Mouse (Mus musculus) gastrocnemius, postnatal 10 days (tissue): ENCODE data around the gene Myo1b. TPM values are rescaled to one million over a fixed set of nuclear protein-coding genes. Genes with fewer than 3 reads are reported as not detected.

Experiments
- DNase-seq: peaks from one replicate; pipeline ENCODE4 v3.0.0; 2021; ENCODE audit warnings: mixed read lengths
- long read RNA-seq, 2 experiments: library from polyadenylated mRNA; stranded (forward); transcript quantifications; one replicate each; pipeline ENCODE4 v2.0.0; 2021
- total RNA-seq, 2 experiments: library from RNA; stranded (reverse); gene quantifications; 2 replicates each; pipeline ENCODE4 v1.2.3; 2021

The Myo1b gene
- 10 to 100 TPM; 32.1 to 50.0 TPM for total RNA-seq
- long read RNA-seq, experiment 1, full-length matches to known transcripts = 53 of 77 reads
- long read RNA-seq, experiment 1, partial matches to known transcripts = 11 of 77 reads
- long read RNA-seq, experiment 1, other reads (novel, unspliced or antisense) = 13 of 77 reads
- long read RNA-seq, experiment 2, full-length matches to known transcripts = 41 of 52 reads
- long read RNA-seq, experiment 2, partial matches to known transcripts = 4 of 52 reads
- long read RNA-seq, experiment 2, other reads (novel, unspliced or antisense) = 7 of 52 reads

DNA sequence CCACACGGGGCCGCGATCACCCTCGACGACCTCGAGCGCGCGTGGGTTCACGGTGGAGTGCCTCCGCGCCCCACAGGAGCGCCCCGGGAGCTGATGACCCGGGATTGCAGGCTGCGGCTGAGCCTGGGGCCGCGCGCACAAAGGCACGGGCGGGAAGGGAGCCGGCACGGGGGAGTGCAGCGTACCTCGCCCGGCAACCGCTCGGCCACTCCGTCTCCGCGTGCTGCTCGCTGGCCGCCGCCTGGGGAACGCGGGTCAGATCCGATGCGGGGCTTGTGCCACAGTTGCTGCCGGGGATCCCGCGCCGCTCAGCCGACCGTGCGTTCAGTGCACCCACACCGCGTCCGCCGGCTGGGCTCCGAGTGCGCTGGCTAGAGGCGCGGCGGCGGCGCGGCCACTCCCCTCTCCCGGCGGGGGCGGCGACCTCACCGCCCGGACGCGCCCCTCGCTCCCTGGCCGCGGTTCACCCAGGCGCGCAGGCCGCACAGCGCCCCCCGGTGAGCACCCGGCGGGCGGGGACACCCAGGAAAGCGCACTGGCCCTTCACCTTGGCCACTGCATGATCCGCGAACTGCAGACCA, at the start of gene Myo1b:
Gene Myo1b (minus strand): TSS at position 496 of the 581 bp plus-strand sequence.
- DNase-seq = peak; percentile 75

DNA sequence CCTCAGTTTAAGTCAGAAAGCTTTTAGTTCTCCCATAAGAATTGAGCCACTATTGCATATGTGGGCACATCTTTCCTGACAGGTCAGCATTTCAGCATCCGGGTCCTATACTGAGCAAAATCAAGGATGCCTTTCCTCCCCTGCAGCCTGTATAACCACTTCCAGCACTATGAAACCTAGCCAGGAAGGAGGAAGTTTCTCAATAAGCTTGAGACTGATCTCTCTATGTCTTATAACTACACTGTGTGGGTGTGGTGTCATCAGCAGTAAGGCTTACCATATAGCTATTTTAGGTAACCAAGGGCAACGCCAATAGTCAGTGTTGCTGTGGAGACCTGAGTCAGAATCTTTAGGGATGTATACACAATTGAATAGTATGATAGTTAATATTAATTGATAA, 48.8 kb upstream of the Myo1b start:
- DNase-seq = no peak

DNA sequence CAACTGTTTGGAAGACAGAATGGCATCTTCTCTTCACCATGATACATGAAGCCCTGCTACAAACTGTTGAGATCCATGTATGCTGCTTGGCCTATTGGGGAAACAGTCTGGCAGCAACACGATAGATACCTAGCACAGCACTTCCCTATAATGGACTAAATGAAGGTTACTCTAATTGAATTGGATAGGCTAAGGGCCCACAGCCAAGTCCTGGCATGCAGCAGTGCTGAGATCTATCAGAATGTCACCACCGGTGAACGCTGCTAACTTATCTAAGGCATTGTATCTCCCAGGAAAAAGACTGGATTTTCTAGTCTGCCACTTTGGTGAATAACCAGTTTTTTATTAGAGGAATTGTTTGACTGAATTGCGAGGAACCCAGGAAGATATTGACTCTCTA, 31.2 kb upstream of the Myo1b start:
- DNase-seq = no peak

DNA sequence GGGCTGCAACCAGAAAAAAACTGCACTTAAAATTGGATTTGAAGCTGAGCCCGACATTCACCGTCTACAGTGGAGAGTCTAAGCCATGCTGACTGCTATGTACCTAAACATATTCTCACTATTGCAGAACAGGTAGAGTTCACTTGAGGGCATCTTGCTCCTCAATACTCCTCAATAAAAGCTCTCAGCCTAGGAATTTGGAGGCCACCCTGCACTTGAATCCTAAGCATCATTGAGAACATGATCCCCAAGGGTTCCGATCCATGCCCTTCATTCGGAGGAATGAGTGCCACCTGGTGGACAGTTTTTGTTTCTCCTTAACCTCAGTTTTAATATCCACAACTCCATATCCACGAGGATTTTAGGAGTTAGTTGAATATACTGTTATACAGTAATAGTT, 28.9 kb upstream of the Myo1b start:
- peak; percentile 41 for DNase-seq

DNA sequence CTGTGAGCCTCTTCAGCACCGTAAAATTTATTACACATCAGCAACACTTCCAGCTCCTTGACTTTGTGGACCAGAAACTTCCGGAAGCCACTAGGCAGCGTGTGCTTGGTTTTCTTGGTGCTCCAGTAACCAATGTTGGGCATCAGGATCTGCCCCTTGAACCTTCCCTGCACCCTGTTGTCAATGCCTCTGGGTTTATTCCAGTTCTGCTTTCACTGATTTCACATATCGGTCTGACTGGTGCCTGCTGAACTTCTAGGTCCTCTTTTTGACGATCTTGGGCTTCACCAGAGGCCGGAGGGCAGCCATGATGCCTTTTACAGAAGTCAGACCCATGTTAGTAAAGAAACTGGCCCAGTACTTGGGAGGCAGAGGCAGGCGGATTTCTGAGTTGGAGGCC, 22.5 kb upstream of the Myo1b start:
- no peak for DNase-seq

DNA sequence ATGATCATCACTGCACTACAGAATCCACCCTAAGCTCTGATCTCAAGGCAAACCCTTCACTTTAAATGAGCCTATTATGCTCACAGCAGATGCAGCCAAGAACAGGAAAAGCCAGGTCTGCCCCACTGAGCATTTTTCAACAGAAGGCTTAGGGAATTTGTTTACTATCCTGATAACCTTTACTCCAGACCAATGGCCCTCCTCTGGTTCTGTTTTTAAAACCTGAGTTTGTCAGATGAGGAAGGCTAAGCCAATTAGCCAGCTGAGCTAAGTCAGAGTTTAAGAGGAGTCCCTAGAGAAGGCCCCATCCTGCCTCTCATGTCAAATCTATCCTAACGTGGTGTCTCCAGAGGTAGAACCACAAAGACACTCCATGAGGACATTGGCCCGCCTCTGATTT, 19.1 kb upstream of the Myo1b start:
- no peak for DNase-seq

DNA sequence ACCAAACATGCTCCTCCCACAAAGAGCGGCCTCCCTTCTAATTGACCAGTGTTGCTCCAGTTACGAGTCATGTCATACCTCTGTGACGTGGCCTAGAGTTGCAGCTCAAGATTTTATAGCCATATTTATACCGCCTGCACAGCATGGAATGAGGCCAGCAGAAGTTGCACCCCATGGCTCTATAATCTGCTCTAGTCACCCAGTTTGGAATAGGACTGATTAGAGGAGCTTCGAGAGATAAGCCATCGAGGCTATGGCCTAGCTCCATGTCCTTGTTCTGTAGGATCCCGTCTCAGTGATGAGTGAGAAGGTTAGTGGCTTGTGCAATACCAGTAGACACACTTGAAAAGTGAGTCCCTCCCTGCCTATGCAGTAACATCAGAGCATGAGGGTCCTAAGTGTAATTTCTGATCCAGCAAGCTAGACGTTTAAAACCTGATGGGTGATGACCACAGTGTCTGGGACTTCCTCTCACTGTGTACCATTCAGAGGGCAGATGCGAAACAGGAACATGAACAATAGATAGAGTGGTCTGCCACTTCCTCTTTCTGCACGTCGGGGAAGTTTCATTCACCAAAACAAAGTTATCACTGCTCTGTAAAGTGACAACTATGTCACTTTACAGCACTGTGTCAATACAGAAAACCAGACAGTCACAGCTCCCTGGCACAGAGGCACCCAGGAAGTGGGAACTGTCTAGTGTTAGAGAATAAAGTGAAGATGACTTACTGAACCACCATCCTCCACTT, 18.5 kb upstream of the Myo1b start:
- no peak for DNase-seq

DNA sequence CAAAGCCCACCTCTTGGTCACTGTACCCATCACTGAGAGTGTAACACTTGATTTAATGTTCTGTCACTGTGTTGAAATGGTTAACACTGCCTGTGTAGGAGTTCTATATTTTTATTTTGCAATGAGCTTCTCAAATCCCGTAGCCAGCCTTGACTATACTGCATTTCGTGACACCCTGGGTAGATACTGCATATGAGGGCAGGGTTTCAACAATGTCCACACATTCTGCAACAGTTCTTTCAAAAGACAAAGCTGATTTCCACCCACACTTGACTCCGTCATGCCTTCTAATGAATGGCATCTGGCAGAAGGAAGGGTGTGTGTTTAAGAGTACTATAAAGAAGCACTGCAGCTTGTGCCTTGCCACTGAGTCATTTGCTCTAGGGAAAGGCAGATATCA, 17.0 kb upstream of the Myo1b start:
- no peak for DNase-seq

DNA sequence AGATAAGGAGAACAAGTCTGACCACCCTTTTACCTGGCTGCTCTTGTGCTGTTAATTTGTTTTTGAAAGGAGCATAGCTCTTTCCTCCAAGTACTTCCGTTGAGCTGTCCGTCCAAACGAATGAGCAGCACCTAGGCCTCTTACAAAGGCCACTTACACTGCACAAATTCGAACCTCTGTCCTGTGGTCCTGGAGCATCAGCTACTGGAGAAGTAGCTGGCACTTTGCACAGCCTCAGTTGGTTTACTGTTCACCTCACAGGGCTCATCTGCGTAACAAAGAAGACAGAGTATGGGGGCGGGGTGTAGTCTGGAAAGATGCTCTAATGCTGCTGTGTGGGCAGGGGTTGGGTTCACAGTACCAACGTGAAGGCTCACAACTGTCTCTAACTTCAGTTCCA, 15.7 kb upstream of the Myo1b start:
- no peak for DNase-seq

DNA sequence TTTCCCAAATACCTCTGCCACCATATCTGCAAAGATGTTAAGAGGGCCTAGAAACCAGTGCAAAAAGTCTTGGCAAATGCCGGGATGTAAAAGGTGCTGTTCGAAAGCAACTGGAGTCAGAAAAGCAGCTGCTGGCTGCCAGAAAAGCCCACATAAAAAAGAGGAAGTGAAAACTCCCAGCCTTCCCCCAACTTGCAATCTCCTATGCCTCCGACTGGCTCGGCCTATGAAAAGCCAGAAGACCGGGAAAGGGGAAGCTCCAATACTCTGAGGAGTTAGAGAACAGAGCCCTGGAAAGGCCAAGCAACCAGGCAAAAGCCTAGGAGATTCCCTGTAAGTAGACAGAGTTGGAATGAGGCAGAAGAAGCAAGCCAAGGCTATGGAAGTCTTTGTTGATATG, 14.7 kb upstream of the Myo1b start:
- DNase-seq = no peak

DNA sequence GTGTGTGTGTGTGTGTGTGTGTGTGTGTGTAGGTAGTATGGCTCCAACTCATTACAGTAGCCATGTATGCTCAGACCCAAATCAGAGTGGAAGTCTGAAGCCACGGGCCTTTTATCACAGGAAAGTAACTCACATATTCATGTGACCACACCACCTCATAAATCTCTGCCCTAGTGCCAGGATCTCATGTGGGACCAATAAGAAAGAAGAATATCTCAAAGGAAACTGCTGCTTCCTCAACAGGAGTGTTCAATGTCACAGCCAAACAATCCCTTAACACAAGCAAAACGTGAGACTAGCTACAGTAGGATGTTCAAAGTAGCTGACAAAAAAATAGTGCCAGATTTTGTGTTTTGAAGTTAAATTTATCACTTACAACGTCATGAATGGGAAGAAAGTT, 13.7 kb upstream of the Myo1b start:
- DNase-seq = no peak

DNA sequence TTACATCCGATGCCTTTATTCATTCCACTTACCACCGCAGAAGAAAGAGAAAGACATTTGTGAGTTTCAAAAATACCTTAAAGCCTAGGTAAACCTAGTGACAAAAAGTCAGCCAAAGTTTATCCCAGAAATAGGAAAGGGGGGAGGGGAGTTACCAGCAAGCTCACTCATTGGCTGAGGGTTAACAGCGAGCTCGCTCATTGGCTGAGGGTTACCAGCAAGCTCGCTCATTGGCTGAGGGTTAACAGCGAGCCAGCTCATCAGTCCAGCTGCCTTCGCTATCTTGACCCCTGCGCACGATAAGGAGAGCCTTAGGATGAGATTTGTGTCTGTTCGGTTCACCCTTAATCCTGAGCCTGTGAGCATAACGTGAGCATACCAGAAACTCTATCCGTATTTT, 6.9 kb upstream of the Myo1b start:
- DNase-seq = no peak

DNA sequence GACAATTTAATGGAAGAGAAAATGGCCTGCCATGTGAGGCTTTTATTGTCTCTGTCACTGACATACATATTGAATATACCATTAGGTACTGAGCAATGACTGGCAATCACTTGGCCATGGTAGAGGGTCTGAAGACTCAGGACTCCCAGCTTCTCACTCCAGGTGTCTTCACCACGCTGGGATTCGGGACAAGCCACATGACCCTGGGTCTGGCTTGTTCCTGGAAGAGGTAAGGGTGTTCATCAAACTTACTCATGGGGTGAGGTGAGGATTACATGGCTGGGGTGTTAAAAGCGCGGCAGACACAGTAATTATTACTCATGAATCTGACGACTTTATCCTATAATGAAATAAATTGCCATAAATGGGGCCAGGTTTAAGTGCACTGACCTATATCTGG, 405 bp upstream of the Myo1b start:
- DNase-seq = no peak

DNA sequence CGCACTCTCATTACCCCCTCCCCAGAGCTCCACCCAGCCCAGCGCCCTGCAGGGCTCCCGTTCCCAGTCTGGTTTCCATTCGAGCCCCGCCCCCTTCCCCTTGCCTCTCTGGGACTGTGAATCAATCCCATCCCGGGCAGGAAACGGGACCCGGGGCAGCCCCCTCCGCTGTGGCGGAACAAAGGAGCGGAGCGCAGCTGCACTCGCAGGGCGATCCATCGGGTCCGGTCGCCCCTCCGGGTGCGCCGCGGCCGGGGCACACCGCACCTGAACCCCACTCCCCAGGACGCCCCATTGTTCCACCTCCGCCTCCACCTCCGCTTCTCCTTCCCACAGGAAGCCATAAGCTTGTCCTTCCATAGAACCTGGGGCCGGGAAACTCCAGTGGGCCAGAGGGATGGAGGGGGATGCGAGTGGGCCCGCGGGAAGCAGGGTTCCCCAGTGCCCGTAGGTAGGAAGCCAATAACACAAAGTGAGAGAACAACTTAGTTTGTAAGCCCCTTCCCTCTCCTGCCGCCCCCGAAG, 758 bp downstream of the Myo1b start:
- peak; percentile 74 for DNase-seq

DNA sequence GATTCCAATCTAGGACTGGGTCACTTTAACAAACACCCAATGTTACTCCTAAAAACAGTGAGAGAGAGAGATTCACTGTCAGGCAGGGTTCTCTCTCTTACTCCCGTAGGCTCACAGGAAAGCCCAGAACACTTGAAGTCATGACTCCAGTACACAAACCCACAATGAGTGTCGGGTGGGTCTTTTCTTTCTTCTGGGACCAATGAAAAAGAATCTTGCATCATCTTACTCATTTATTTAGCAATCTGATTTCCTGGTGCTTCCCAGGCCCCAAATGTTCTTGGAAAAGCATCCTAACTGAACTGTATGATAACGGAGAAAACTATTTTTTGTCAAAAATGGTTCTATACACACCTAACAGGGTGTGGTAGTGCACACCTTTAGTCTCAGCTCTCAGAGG, 1.8 kb downstream of the Myo1b start:
- DNase-seq = no peak

DNA sequence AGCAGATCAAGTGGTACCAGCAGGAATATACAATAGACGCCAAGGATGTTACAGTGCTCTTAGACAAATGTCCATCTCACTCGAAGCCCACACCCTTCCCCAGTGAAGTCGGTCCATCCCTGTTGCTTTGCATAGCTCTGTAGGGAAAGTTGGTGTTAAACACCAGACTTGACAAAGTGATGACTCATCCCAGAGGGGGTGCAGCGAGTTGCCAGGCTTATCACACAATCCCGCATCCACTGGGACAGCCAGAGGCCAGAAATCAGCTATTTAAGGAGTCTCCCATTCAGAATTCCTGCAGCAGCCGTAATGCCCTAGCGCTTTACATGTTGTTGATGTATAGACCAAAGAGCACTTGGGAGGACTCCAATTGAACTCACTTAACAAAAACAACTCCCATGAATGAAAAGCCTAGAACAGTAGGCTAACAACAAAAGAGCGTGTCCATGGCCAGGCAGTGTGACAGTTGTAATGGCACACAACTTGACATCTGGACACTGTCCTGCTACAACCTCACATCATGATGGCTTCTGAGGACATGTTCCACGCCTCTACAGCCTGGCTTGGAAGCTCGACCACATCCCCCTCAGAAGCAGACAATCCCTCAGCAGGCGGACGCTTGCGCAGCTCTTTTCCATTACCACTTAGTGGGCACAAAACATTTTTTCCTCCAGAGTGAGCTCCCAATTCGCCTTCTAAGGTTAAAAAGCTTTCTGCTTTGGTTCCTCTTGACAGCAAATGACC, 2.6 kb downstream of the Myo1b start:
- no peak for DNase-seq

DNA sequence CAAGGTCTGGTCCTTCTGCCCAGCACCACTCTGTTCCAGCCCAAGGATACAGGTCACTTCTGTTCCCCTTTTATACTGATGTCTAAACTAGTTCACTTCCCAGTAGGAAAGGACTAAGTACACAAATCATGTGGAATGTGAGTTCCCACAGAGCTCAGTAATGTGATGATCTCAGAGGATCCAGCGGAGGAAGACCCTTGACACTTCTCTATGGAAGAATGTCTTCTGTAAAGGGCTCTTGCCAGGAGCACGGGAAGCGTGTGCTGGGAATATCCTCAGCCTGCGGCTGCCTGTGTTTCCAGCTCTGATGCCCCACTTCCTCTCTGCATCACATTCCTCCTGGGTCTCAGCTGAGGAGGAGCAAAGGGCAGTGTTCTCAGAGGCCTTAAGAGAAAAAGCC, 4.5 kb downstream of the Myo1b start:
- DNase-seq = no peak

DNA sequence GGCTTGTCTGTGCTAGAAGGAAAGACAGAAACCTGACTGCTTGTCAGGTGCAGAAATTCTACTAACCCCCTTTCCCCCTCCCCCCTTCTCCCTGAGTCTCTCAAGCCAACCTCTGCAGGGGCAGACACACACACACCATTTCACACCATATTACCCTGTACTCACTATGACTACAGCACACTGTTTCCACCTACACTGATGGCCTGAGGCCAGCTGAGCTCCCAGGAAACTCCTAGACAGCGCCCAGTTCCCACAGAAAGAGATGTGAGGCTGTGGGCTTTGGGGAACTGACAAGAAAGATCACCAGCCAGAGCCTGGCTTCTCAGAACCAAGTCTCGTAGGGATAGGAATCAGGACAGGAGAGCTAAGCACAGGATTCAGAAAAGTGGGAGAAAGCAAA, 6.7 kb downstream of the Myo1b start:
- no peak for DNase-seq

DNA sequence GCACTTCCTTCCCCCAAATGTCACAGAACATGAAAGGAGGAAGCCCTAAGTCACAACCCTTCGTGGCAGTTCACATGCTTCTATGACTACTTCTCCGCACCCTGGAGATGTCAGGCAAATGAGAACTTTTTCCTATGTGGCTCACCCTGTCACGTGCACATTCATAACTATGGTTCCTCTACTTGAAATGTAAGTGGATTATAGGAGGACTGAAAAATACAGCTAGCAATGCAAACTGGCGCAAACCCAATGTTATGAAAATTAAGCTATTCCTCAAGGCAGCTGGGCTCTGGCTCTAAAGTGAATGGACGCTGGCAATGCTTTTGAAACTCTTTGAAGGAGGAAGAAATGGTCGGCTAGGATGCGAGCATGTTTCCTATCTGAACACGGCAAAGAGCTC, 8.1 kb downstream of the Myo1b start:
- no peak for DNase-seq

DNA sequence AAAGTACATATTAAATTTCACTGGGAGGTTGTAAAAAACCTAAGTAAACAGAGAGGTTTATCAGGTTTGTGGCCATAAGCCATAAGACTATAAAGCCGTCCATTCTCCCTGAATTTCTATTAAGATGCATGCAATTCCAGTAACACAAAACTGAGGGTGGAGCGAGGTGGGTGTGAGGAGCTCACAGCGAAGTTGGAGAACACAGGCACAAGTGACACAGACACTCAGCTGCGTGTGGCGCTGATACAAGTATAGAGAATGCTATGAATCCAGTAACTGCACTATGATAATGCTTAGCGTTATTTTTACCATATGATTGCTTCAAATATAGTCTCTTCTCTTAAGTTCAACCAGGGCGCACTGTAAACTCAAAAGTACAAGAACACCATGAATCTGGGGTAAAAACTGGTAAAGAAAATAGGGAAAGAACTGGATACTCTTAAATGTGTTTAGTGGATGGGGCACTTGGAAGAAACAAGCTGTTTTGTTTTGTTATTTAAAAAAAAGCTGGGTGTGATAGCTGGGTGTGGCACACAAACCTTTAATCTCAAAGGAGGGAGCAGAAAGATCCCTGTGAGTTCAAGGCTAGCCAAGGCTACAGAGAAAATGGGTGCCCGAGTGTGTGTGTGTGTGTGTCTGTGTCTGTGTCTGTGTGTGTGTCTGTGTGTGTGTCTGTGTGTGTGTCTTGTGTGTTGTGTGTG, 9.5 kb downstream of the Myo1b start:
- DNase-seq = no peak

DNA sequence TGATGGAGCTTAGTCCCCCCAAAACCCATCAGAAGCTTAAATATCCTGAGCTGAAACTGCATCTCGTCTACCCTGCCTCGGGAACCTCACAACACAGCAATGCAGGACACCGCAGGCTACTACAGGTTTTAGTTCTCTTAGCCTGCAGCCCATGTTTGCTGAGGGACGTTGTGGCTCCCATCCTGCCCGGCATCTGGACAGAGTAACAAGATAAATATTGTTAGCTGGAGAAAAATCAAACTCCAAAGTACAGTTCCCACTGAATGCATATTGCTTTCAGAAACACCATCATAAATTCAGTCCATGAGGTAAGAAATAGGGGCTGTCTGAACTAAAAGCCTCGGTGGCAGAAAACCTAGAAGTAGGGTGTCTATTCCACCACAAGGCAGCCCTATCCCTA, 10.8 kb downstream of the Myo1b start:
- DNase-seq = no peak

DNA sequence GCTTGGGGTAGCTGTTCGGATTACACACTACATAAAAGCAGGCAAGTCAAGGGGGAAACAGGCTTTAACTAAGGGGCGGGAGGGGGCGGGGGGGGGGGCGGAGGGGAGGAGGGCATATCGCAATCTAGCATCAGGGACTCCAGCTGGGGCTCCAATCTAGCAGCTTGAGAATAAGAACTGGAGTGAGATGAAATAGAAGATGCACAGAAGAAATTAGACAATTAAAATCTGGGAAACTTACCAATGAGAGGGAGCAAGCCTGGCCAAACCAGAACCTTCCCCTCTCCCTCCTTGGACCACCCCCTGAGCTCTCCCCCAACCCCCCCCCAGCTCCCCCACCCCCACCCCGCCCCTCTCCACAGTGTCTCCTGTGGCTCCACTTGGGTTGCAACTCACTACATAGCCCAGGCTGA, 18.7 kb downstream of the Myo1b start:
- no peak for DNase-seq
